Mouse (Mus musculus): Measurements from ENCODE around the gene Gm16506. TPM values are rescaled to one million over a fixed set of nuclear protein-coding genes. Genes with fewer than 3 reads are reported as not detected.
"Not testable (repeated sequence)": the region's sequence is repeated elsewhere in the genome, so short reads cannot be mapped to it uniquely, and the experiment has no call there.

Gene Gm16506
- polyA plus RNA-seq (2015; fragmentation: Nextera tagmentation; extraction: Ambion mirVana), result not detected in 2 replicates

DNA sequence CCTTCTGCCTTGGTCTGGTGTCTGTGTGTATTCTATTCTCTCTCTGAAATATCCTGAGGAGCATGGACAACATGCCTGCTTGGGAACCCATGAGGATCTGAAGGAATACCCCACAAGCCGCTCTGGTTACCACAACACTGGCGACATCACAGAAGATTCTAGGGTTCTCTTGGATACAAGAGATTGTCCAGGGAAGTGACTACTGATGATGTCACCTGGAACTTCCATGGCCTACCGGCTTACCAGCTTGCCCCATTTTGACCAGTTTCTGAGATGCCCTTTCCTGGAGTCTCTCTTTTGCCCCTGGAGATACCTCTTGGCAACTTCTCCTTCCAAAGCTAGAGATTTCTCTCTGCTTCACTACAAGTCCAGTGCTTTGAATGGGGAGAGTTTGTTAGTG is at the start of gene Gm16506:
Gene Gm16506, minus strand, starts transcription at position 101 of the 400 bp plus-strand sequence.
- H3K9me3 ChIP-seq (replicated peaks); H3K4me3 ChIP-seq (replicated peaks); H3K27me3 ChIP-seq; H3K36me3 ChIP-seq; H3K4me2 ChIP-seq; H3K27ac ChIP-seq; DNase-seq; H3K9ac ChIP-seq; ATAC-seq (ENCODE audit: low read depth); H3K4me1 ChIP-seq (replicated peaks): not testable (repeated sequence)
- WGBS (ENCODE audit: insufficient replicate concordance), result 77% methylated on average over 3 of the region's 3 CpGs

DNA sequence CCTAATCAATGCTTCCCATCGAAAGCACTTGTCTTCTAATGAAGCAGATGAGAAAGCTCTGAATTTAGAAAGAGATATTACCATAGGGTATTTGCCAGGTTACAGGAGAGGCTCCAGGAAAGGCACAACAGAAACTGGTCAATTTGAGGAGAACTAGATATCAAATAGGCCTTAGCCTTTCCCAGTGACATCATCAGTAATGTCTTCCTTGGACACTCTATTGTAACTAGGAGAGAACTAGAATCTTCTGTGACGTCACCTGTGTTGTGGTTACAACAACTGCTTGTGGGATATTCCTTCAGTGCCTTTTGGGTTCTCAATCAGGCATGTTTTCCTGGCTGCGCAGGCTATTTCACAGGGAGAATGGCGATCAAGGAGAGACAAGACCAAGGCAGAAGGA is 20.3 kb upstream of the Gm16506 start, which contains the start of gene Gm6526:
Gene Gm6526, plus strand, starts transcription at position 301 of the 400 bp plus-strand sequence.
- H3K4me1 ChIP-seq (replicated peaks); H3K4me3 ChIP-seq (replicated peaks); H3K27ac ChIP-seq; DNase-seq; H3K9ac ChIP-seq; H3K27me3 ChIP-seq; ATAC-seq (ENCODE audit: low read depth); H3K4me2 ChIP-seq; H3K36me3 ChIP-seq; H3K9me3 ChIP-seq (replicated peaks): not testable (repeated sequence)
- 53% methylated on average over 4 of the region's 4 CpGs for WGBS (ENCODE audit: insufficient replicate concordance)

DNA sequence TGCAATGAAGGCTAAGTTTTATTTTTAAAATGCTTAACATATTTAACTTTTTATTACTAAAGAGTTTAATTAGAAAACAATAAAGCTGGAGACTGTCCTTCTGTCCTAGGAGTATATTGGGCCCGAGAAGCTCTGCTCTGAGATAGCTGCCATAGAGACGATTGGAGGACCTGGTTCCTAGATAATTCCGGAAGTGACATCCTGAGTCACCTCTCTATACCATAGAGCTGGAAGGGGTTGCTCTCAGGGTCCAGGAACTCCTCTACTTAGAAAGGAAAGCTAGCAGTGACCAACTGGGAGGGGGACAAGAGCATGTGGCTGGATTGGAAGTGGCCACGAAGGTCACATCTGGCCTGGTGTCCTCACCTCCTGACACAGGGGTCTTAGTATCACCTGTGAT is 29.7 kb downstream of the Gm16506 start, which contains the start of gene Gm7324:
Gene Gm7324, plus strand, starts transcription at position 208 of the 400 bp plus-strand sequence.
- not testable (repeated sequence) for H3K27me3 ChIP-seq; DNase-seq; H3K4me3 ChIP-seq (replicated peaks); H3K36me3 ChIP-seq; H3K9ac ChIP-seq; H3K27ac ChIP-seq; H3K4me2 ChIP-seq; H3K4me1 ChIP-seq (replicated peaks); ATAC-seq (ENCODE audit: low read depth); H3K9me3 ChIP-seq (replicated peaks)
- WGBS (ENCODE audit: insufficient replicate concordance), result 66% methylated on average over 4 of the region's 4 CpGs

DNA sequence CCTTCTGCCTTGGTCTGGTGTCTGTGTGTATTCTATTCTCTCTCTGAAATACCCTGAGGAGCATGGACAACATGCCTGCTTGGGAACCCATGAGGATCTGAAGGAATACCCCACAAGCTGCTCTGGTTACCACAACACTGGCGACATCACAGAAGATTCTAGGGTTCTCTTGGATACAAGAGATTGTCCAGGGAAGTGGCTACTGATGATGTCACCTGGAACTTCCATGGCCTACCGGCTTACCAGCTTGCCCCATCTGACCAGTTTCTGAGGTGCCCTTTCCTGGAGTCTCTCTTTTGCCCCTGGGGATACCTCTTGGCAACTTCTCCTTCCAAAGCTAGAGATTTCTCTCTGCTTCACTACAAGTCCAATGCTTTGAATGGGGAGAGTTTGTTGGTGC is 50.2 kb downstream of the Gm16506 start, which contains the start of gene Gm8165:
Gene Gm8165, minus strand, starts transcription at position 101 of the 400 bp plus-strand sequence.
- DNase-seq; H3K9me3 ChIP-seq (replicated peaks); H3K4me3 ChIP-seq (replicated peaks); ATAC-seq (ENCODE audit: low read depth); H3K27me3 ChIP-seq; H3K36me3 ChIP-seq; H3K4me2 ChIP-seq; H3K4me1 ChIP-seq (replicated peaks); H3K27ac ChIP-seq; H3K9ac ChIP-seq: not testable (repeated sequence)
- WGBS (ENCODE audit: insufficient replicate concordance), result 50% methylated on average over 1 of the region's 2 CpGs

Other genes with a start within 250 kb of the Gm16506 start
- gene Gm5799, start 183.9 kb downstream of the Gm16506 start, polyA plus RNA-seq (2015; fragmentation: Nextera tagmentation; extraction: Ambion mirVana), result not detected in 2 replicates
- not detected in 2 replicates for gene Gm17654, start 148.3 kb downstream of the Gm16506 start, polyA plus RNA-seq (2015; fragmentation: Nextera tagmentation; extraction: Ambion mirVana)
- not detected in 2 replicates for gene Gm10375, start 119.5 kb downstream of the Gm16506 start, polyA plus RNA-seq (2015; fragmentation: Nextera tagmentation; extraction: Ambion mirVana)
- gene Gm8165, start 50.3 kb downstream of the Gm16506 start, polyA plus RNA-seq (2015; fragmentation: Nextera tagmentation; extraction: Ambion mirVana), result not detected in 2 replicates
- 0.47 and 1.1 TPM in 2 replicates for gene Gm7324, start 29.7 kb downstream of the Gm16506 start, polyA plus RNA-seq (2015; fragmentation: Nextera tagmentation; extraction: Ambion mirVana)
- gene Gm6526, start 20.4 kb upstream of the Gm16506 start, polyA plus RNA-seq (2015; fragmentation: Nextera tagmentation; extraction: Ambion mirVana), result not detected in 2 replicates
- gene Gm8180, start 57.3 kb upstream of the Gm16506 start, polyA plus RNA-seq (2015; fragmentation: Nextera tagmentation; extraction: Ambion mirVana), result not detected in 2 replicates
- 9.1 and 12.0 TPM in 2 replicates for gene Ear1, start 148.0 kb upstream of the Gm16506 start, polyA plus RNA-seq (2015; fragmentation: Nextera tagmentation; extraction: Ambion mirVana)
- gene Ear10, start 196.1 kb upstream of the Gm16506 start, polyA plus RNA-seq (2015; fragmentation: Nextera tagmentation; extraction: Ambion mirVana), result not detected in 2 replicates
- 9.1 and 11.2 TPM in 2 replicates for gene Gm8113, start 197.9 kb upstream of the Gm16506 start, polyA plus RNA-seq (2015; fragmentation: Nextera tagmentation; extraction: Ambion mirVana)
- gene Ang5, start 229.6 kb upstream of the Gm16506 start, polyA plus RNA-seq (2015; fragmentation: Nextera tagmentation; extraction: Ambion mirVana), result not detected in 2 replicates

Measured in liver, embryonic 13.5 days (tissue).